Mouse (Mus musculus): Measurements from ENCODE around the gene Setd1a. TPM values are rescaled to one million over a fixed set of nuclear protein-coding genes. Genes with fewer than 3 reads are reported as not detected.

The Setd1a gene
- polyA plus RNA-seq, 1 experiment from 2014 or later, result 22.0 TPM

GRCm38 (mm10) chr7:127753741-127754140 is 22.7 kb upstream of the Setd1a start:
- WGBS, result 86% methylated on average over 7 of the region's 7 CpGs
- Histone ChIP-seq H3K9ac (replicated peaks; ENCODE audit: low read length) (no peak overlapping the region), H3K36me3 (replicated peaks; ENCODE audit: control insufficient read depth, insufficient read depth, low read depth, low read length) (peaks cover 33% of the 10 kb centered on the region)

DNA sequence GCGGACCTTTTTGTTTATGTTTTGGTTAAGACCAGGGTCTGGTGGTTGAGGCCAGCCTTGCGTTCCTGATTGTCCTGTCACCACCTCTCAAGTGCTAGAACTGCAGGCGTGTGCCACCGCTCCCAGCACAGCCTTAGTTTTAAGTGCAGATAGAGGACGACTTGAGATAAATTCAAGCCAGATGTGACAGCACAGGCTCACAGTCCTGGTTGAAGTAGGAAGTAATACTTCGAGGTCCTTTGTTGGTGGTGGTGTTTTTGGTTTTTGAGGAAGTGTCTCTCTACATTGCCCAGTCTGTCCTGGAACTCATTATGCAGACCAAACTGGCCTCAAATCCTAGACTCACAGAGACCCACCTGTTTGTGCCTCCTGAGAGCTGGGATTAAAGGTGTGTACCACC is 16.8 kb upstream of the Setd1a start:
- WGBS, result 33% methylated on average over 6 of the region's 6 CpGs
- no peak overlapping the region for H3K4me3 ChIP-seq (ENCODE audit: low read depth, low read length)
- H3K9me3 ChIP-seq (replicated peaks; ENCODE audit: control insufficient read depth, low read length), result no peaks in the 10 kb centered on the region
- H3K27ac ChIP-seq (replicated peaks; ENCODE audit: low read depth, low read length), result peak overlapping the region; percentile 20; the same call in 1 of the 2 replicates
- no peaks in the 10 kb centered on the region for H3K27me3 ChIP-seq (ENCODE audit: control insufficient read depth, insufficient read depth, low read length)
- peaks cover 5% of the 10 kb centered on the region for H3K36me3 ChIP-seq (replicated peaks; ENCODE audit: control insufficient read depth, insufficient read depth, low read depth, low read length)
- no peak overlapping the region for H3K9ac ChIP-seq (replicated peaks; ENCODE audit: low read length)
- no peak overlapping the region for H3K4me2 ChIP-seq (ENCODE audit: low read depth, low read length)
- DNase-seq (ENCODE audit: low spot score) (peak; percentile 41), ATAC-seq (replicated peaks; ENCODE audit: insufficient number of reproducible peaks, low FRiP score, low TSS enrichment, low read depth) (no peak)
- H3K4me1 ChIP-seq (ENCODE audit: control insufficient read depth, insufficient read depth, low read length), result no peaks in the 10 kb centered on the region; the same call in 1 of the 2 replicates

More at GRCm38 (mm10) chr7:127753741-127754140, 22.7 kb upstream of the Setd1a start:
- no peak for ATAC-seq (replicated peaks; ENCODE audit: insufficient number of reproducible peaks, low FRiP score, low TSS enrichment, low read depth)
- Histone ChIP-seq H3K4me1 (ENCODE audit: control insufficient read depth, insufficient read depth, low read length) (no peaks in the 10 kb centered on the region), H3K4me3 (ENCODE audit: low read depth, low read length) (no peak overlapping the region), H3K9me3 (replicated peaks; ENCODE audit: control insufficient read depth, low read length) (no peaks in the 10 kb centered on the region), H3K4me2 (ENCODE audit: low read depth, low read length) (no peak overlapping the region), H3K27ac (replicated peaks; ENCODE audit: low read depth, low read length) (no peak overlapping the region), H3K27me3 (ENCODE audit: control insufficient read depth, insufficient read depth, low read length) (no peaks in the 10 kb centered on the region)
- no peak for DNase-seq (ENCODE audit: low spot score)

DNA sequence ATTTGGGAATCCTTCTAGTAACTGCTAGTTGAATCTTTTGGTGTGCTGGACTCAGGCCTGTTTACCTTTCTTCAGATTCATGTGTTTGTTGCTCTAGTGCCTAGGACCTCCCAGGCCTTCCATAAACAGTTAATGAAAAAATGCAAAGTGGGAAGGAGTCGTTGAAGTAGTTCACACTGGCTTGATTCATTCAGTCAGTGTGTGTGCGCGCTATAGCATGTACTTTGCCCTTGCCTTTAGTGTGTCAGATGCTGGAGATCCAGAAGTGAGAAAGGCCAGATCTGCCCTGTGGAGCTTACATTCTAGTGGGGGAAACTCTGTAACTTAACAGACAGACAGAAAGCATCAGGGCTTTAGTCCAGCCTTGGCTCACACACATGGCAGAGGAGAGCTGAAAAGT is 16.0 kb upstream of the Setd1a start:
- no peak overlapping the region for H3K4me3 ChIP-seq (ENCODE audit: low read depth, low read length)
- peaks cover 6% of the 10 kb centered on the region; the same call in 1 of the 2 replicates for H3K36me3 ChIP-seq (replicated peaks; ENCODE audit: control insufficient read depth, insufficient read depth, low read depth, low read length)

GRCm38 (mm10) chr7:127761026-127761425 is 15.4 kb upstream of the Setd1a start:
- Histone ChIP-seq H3K27ac (replicated peaks; ENCODE audit: low read depth, low read length) (no peak overlapping the region), H3K27me3 (ENCODE audit: control insufficient read depth, insufficient read depth, low read length) (no peaks in the 10 kb centered on the region), H3K4me1 (ENCODE audit: control insufficient read depth, insufficient read depth, low read length) (no peaks in the 10 kb centered on the region; the same call in 1 of the 2 replicates), H3K4me2 (ENCODE audit: low read depth, low read length) (no peak overlapping the region), H3K9ac (replicated peaks; ENCODE audit: low read length) (no peak overlapping the region), H3K36me3 (replicated peaks; ENCODE audit: control insufficient read depth, insufficient read depth, low read depth, low read length) (peaks cover 10% of the 10 kb centered on the region), H3K9me3 (replicated peaks; ENCODE audit: control insufficient read depth, low read length) (no peaks in the 10 kb centered on the region), H3K4me3 (ENCODE audit: low read depth, low read length) (no peak overlapping the region)
- DNase-seq (ENCODE audit: low spot score), result peak; percentile 79
- ATAC-seq (replicated peaks; ENCODE audit: insufficient number of reproducible peaks, low FRiP score, low TSS enrichment, low read depth), result no peak
- 56% methylated on average over 7 of the region's 7 CpGs for WGBS

More for the DNA sequence above, 16.0 kb upstream of the Setd1a start:
- DNase-seq (ENCODE audit: low spot score) (no peak), ATAC-seq (replicated peaks; ENCODE audit: insufficient number of reproducible peaks, low FRiP score, low TSS enrichment, low read depth) (no peak)
- Histone ChIP-seq H3K9me3 (replicated peaks; ENCODE audit: control insufficient read depth, low read length) (no peaks in the 10 kb centered on the region), H3K4me2 (ENCODE audit: low read depth, low read length) (no peak overlapping the region), H3K27me3 (ENCODE audit: control insufficient read depth, insufficient read depth, low read length) (no peaks in the 10 kb centered on the region), H3K27ac (replicated peaks; ENCODE audit: low read depth, low read length) (no peak overlapping the region), H3K4me1 (ENCODE audit: control insufficient read depth, insufficient read depth, low read length) (no peaks in the 10 kb centered on the region; the same call in 1 of the 2 replicates), H3K9ac (replicated peaks; ENCODE audit: low read length) (no peak overlapping the region)
- 87% methylated on average over 3 of the region's 3 CpGs for WGBS

DNA sequence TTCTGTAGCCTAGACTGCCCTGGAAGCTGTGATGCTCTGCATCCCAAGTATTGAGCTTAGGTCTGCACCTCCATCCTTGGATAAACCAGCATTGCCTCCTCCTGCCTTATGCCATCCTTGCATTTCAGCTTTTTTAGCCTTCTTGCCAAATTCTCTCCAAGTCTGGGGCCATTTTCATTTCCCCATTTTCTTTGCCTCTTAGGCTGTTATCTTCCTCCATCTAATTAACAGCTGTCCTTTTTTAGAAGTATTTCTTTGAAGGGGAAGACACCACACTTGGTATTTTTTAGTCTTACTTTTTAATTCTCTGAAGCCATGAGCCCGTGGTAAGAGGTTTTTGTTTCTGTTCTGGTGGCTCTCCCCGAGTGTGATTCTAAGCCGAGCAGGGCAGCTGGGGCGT is 12.8 kb upstream of the Setd1a start:
- Histone ChIP-seq H3K4me1 (ENCODE audit: control insufficient read depth, insufficient read depth, low read length) (no peaks in the 10 kb centered on the region; the same call in 1 of the 2 replicates), H3K4me2 (ENCODE audit: low read depth, low read length) (no peak overlapping the region), H3K4me3 (ENCODE audit: low read depth, low read length) (no peak overlapping the region), H3K36me3 (replicated peaks; ENCODE audit: control insufficient read depth, insufficient read depth, low read depth, low read length) (peaks cover 10% of the 10 kb centered on the region), H3K9ac (replicated peaks; ENCODE audit: low read length) (no peak overlapping the region), H3K9me3 (replicated peaks; ENCODE audit: control insufficient read depth, low read length) (no peaks in the 10 kb centered on the region), H3K27ac (replicated peaks; ENCODE audit: low read depth, low read length) (no peak overlapping the region), H3K27me3 (ENCODE audit: control insufficient read depth, insufficient read depth, low read length) (no peaks in the 10 kb centered on the region)
- ATAC-seq (replicated peaks; ENCODE audit: insufficient number of reproducible peaks, low FRiP score, low TSS enrichment, low read depth), result no peak
- 89% methylated on average over 4 of the region's 4 CpGs for WGBS
- DNase-seq (ENCODE audit: low spot score), result no peak

- WGBS, result 91% methylated on average over 2 of the region's 2 CpGs
- DNase-seq (ENCODE audit: low spot score) (no peak), ATAC-seq (replicated peaks; ENCODE audit: insufficient number of reproducible peaks, low FRiP score, low TSS enrichment, low read depth) (no peak)
- Histone ChIP-seq H3K4me2 (ENCODE audit: low read depth, low read length) (no peak overlapping the region), H3K4me3 (ENCODE audit: low read depth, low read length) (no peak overlapping the region), H3K9ac (replicated peaks; ENCODE audit: low read length) (no peak overlapping the region), H3K4me1 (ENCODE audit: control insufficient read depth, insufficient read depth, low read length) (peaks cover 2% of the 10 kb centered on the region; the same call in 1 of the 2 replicates), H3K36me3 (replicated peaks; ENCODE audit: control insufficient read depth, insufficient read depth, low read depth, low read length) (peaks cover 10% of the 10 kb centered on the region), H3K27ac (replicated peaks; ENCODE audit: low read depth, low read length) (no peak overlapping the region), H3K27me3 (ENCODE audit: control insufficient read depth, insufficient read depth, low read length) (no peaks in the 10 kb centered on the region), H3K9me3 (replicated peaks; ENCODE audit: control insufficient read depth, low read length) (no peaks in the 10 kb centered on the region)
These were observed 10.7 kb upstream of the Setd1a start for GRCm38 (mm10) chr7:127765756-127766155.

DNA sequence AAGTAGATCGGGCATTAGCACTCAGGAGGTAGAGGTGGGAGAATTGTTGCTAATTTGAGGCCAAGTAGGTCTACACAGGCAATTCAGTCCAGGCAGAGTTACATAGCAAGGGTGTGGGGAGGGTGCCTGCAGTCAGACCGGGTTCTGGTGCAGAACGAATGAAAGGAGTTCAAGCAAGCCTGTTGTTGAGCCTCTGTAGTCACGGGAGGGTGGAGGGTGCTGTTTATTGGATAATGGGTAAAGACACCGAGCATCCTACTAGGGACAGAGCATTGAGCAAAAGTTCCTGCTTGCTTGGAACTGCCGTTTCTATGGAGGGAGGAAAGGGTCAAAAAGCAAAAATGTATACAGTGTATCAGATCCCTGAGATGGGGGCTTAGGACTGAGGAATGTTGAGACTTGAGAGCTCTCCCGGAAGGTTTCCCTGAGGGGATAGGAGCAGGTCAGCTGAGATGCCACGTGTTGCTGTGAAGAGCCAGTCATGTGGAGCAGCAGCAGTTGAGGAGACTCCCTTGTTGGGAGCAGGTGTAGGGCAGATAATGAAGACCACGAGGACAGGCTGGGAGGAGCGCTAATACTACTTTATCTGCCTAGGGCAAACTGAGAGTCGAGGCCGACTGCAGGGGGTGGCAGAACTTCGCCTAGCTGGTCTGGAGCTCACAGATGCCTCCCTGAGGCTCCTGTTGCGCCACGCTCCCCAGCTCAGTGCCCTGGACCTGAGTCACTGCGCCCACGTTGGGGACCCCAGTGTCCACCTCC is 9.4 kb upstream of the Setd1a start:
- Histone ChIP-seq H3K9me3 (replicated peaks; ENCODE audit: control insufficient read depth, low read length) (no peaks in the 10 kb centered on the region), H3K36me3 (replicated peaks; ENCODE audit: control insufficient read depth, insufficient read depth, low read depth, low read length) (peaks cover 10% of the 10 kb centered on the region), H3K4me3 (ENCODE audit: low read depth, low read length) (no peak overlapping the region), H3K27ac (replicated peaks; ENCODE audit: low read depth, low read length) (no peak overlapping the region), H3K4me1 (ENCODE audit: control insufficient read depth, insufficient read depth, low read length) (peaks cover 2% of the 10 kb centered on the region; the same call in 1 of the 2 replicates), H3K4me2 (ENCODE audit: low read depth, low read length) (no peak overlapping the region), H3K27me3 (ENCODE audit: control insufficient read depth, insufficient read depth, low read length) (no peaks in the 10 kb centered on the region), H3K9ac (replicated peaks; ENCODE audit: low read length) (no peak overlapping the region)
- no peak for ATAC-seq (replicated peaks; ENCODE audit: insufficient number of reproducible peaks, low FRiP score, low TSS enrichment, low read depth)
- no peak for DNase-seq (ENCODE audit: low spot score)
- 81% methylated on average over 17 of the region's 17 CpGs for WGBS

- H3K9me3 ChIP-seq (replicated peaks; ENCODE audit: control insufficient read depth, low read length), result no peaks in the 10 kb centered on the region
- DNase-seq (ENCODE audit: low spot score) (no peak), ATAC-seq (replicated peaks; ENCODE audit: insufficient number of reproducible peaks, low FRiP score, low TSS enrichment, low read depth) (no peak)
- no peaks in the 10 kb centered on the region for H3K27me3 ChIP-seq (ENCODE audit: control insufficient read depth, insufficient read depth, low read length)
- H3K4me3 ChIP-seq (ENCODE audit: low read depth, low read length), result no peak overlapping the region
- 93% methylated on average over 19 of the region's 19 CpGs for WGBS
- H3K4me1 ChIP-seq (ENCODE audit: control insufficient read depth, insufficient read depth, low read length), result peaks cover 2% of the 10 kb centered on the region; the same call in 1 of the 2 replicates
- H3K27ac ChIP-seq (replicated peaks; ENCODE audit: low read depth, low read length), result no peak overlapping the region
- peaks cover 10% of the 10 kb centered on the region for H3K36me3 ChIP-seq (replicated peaks; ENCODE audit: control insufficient read depth, insufficient read depth, low read depth, low read length)
- H3K9ac ChIP-seq (replicated peaks; ENCODE audit: low read length), result no peak overlapping the region
- no peak overlapping the region for H3K4me2 ChIP-seq (ENCODE audit: low read depth, low read length)
These were observed 8.7 kb upstream of the Setd1a start for GRCm38 (mm10) chr7:127767671-127768345.

Data from embryonic facial prominence, embryonic 11.5 days (tissue).